Mouse (Mus musculus) layer of hippocampus, postnatal 36 days (tissue): ENCODE measurements around the gene Gucy2d. TPM values are rescaled to one million over a fixed set of nuclear protein-coding genes. Genes with fewer than 3 reads are reported as not detected.

Experiments used
- DNase-seq, 2 experiments: peaks; one replicate each; pipeline ENCODE4 v3.0.0; 2022
- total RNA-seq, 2 experiments: library from RNA; stranded (reverse); gene quantifications; 2 replicates each; pipeline ENCODE4 v1.2.3; 2021

Gene Gucy2d
- not detected for total RNA-seq

GRCm38 (mm10) chr7:98439956-98440466, at the start of gene Gucy2d:
Gene Gucy2d (plus strand): TSS chr7:98440416.
- no peak for DNase-seq

DNA sequence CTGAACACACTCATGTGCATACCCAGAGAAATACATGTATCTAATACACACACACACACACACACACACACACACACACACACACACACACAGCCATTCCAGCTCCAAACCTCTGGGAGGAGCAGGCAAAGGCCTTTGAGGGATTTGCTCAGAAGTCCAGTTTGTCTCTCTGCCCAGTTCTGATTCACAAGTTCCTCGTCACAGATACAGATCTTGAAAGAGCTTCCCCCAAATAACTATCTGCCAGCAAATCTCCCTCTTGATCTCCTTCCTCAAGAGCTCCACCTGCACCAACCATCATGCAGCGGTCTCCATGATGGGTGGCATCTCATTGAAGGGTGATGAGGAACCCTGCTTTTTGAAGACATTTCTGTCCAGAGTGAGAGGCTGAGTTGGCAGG, 49.7 kb upstream of the Gucy2d start:
- DNase-seq: no peak

DNA sequence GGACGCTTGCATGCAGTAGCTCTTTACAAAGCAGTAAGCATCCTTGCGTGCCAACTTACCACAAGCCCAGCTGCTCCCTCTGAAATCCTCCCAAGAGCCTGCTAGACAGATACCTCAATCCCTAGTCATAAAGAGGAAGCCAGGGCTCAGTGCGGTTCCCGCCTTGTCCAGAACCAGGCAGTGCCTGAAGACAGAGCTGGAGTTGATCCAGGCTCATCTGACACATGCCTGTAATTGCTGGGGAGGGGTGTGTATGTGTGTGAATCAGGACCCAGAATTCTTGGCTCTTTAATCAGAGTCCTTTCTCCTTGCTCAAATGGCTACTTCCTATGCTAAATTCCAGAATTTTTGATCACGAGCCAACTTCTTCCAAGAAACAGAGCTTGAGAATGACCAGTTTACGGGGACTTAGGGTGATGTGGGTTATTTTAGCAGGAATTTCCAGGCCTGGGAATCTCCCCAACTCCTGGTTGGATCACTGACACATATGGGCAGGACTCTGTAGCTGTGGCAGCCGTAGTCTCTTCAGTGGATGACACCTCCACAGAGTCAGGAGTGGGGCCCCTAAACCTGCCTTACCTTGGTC, 48.8 kb upstream of the Gucy2d start:
- peak in 1 of 2 experiments; percentile 18 for DNase-seq

DNA sequence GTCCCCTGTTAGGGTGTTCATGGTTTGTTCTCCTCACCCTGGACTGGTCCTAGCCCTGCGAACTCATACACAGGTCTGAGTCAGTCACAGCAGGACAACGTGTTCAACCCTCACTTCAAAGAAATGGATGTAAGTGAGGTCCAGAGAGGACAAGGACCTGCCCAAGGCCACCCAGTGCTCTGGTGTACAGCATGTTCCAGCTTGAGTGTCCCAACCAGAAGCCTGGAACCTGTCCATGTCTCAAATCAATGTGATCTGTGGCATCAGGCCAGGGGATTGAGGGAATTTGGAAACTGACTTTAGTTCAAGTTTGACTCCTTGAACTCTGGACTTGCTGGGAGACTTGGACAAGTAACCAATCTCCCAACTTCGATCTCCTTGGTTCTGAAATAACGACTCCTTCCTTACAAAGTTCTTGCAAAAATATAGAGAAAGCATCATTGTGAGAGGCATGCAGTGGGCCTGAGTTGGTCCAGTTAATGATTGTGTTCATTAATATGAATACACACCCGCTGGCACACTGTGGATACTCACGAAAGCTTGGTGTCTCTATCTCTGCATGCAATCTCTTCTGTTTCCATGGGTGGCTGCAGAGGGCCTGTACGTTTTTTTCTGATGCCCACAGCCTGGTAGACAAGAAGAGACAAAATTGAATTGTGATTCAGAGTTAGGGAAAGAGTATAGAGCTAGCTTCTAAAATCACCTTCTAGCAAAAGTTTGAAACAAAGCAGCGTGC, 47.6 kb upstream of the Gucy2d start:
- DNase-seq: no peak

DNA sequence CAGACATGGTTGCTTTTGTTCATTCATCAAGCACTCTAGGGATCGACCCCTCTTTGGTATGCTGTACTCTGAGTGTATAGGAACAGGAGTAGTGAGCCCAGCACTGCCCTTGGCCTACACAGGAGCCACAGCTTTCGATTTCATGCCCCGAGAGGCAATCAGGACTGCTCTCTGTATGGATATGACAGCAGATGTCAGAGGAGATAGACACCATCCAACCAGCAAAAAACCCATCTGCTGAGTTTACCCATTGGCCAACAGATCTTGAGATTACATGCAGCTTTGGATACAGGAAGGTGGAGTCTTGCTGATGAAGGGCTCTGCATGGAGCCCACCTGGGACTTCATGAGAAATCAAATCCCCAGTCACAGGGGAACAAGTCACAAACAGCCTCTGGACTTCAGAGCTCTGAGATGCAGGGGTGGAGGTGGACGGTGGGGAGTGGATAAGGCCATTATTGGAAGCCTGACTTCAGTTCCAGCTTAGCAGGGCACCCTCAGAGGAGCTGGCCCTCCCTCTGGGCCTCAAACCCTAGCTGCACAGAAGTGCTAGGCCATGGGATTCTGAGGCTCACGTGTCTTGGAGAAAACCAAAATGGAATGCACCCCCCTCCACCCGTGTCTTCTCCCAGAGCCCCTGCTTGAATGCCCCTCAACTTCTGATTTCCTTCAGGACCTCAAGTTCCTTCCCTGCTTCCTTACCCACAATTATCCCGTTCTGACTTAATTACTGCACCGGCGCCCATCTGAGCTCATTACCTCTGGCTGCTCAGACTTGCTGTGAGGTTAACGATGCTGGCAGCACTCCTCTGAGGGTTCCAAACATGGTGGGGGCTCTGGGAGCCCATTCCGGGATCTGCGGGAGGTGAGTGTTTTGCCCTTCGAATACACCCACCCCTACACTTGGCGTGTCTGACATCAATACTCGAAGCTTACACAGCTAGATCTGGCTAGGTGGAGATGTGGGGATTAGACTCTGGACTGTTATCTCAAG, 37.3 kb upstream of the Gucy2d start:
- no peak for DNase-seq

- peak; percentile 17 to 19 for DNase-seq
These were observed 36.2 kb upstream of the Gucy2d start for GRCm38 (mm10) chr7:98403996-98404395.

- no peak for DNase-seq
These were observed 32.6 kb upstream of the Gucy2d start for GRCm38 (mm10) chr7:98407615-98408014.

DNA sequence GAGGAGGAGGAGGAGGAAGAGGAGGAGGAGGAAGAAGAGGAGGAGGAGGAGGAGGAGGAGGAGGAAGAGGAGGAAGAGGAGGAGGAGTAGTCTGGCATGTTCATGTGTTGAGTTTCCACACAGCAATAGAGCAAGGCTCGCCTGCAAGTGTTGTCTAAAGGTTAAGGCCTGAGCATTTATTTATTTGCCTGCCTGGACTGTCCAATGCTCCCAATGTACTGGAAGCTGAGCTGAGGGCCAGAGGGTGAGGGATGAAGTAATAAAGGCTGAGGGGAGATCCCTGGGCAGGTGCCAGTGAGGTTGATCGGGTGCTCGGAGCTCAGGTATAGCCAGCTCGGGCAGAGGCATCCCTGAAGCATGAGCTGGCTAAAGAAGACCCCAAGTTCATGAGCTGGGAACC, 27.1 kb upstream of the Gucy2d start:
- DNase-seq: no peak

DNA sequence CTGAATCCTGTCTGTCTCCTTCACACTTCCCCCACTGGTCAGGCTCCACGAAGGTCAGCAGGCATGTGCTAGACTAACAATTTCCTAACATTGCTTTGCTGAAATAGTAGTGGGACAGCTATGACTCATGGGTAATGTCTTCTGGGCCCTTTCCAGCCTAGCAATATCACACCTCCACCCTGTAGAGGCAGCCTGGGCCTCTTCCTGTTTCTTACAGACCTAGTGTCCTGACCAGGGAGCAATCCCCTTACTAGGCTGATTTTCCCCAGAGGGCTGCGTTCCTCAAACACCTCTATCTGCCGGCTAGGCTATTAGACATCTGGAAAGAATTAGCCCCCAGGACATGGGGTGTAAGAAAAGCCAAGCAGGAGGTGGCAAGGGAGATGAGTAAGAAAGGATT, 24.7 kb upstream of the Gucy2d start:
- no peak for DNase-seq

DNA sequence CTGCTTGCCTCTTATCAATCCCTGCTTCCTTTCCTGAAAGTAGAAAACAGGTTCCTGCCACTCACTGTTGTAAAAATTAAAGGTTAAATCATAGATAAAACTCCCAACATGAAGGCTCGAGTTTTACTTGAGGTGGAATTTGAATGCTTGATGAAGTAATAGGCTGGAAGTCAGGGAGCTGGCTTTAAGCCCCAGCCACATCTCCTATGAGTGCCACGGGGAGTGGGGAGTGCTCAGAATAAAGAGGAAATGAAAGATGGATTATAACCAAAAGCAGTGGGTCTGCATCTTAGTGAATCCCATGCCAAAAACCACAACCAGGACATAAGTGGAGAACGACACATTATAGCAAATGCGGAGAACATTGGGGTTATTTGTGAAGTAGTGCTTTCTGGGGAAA, 24.2 kb upstream of the Gucy2d start:
- DNase-seq: no peak

GRCm38 (mm10) chr7:98418031-98418805, 22.0 kb upstream of the Gucy2d start:
- peak; percentile 26 to 31 for DNase-seq

DNA sequence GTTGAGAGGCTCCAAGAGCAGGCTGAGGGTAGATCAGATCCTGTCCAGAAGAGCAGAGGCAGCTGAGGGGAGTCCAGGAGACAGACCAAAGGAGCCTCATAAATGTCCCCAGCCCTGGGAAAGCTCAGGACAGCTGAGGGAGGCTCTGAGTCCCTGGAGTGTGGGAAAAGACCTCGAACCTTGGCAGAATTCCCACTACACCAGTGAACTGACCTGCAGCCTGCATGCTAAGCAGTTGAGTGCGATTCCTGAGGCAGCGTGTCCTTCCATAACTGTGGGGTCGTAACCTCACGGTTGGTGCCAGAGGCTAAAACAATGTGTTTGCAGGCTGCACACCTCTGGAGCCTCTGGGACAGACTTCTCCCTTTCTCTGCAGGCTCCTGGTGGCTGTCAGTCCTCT, 20.9 kb upstream of the Gucy2d start:
- DNase-seq: no peak

DNA sequence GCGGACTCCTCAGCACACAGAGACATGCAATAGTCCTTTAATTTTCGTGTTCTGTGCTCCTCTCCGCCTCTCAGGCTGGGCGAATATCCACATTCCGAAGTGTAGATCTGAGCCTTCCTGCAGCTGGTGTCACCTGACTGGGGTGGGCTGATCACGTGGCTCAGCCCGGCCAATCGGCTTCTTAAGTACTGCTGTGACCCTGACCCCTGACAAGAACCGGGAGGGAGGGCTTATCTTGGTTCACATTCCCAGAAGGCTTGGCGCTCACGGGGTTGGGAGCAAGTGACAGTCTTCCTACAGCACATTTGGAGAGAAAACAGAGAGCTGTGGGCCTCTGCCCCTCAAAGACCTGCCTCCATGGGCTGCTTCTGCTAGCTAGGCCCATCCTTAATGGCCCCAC, 16.7 kb upstream of the Gucy2d start:
- no peak for DNase-seq

GRCm38 (mm10) chr7:98424396-98424795, 15.8 kb upstream of the Gucy2d start:
- DNase-seq: no peak

GRCm38 (mm10) chr7:98425551-98425950, 14.7 kb upstream of the Gucy2d start:
- no peak for DNase-seq

DNA sequence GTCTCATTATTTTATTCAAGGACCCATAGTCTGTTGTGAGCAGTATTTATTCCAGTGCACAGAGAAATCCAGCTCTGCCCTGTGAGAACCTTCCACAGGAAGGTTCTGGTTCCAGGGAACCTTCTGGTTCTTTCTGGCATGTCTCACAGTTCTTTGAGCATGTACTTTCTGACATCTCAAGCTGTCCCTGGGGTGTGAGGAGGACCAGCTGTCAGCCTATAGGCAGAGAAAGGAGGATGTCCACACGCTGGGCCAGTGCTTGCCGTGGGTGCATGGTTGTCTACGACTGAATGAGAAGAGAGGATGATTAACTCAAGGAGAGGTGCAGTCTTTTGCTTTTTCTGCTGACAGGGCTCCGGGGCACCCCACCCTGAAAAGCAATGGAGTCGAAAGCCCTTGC, 13.6 kb upstream of the Gucy2d start:
- no peak for DNase-seq

- DNase-seq: no peak
These were observed 12.9 kb upstream of the Gucy2d start for GRCm38 (mm10) chr7:98427115-98427835.

DNA sequence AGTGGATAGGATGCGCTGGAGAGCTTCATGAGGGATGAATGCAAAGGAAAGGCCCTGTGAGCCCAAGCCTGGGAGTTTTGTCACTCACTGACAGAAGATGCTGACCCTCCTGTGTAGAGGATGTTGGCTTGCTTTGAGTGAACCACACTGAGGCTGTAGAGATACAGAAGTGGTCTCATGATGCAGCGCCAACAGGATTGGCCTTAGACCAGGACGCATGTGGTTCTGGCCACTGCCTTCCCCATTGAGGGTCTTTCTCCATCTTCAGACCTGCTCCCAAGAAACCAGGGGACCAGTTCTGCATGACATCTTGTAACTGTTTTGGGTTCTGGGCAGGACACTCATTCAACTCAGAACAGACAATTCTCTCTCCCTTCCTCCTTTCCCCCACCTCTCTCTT, 10.6 kb upstream of the Gucy2d start:
- no peak for DNase-seq

DNA sequence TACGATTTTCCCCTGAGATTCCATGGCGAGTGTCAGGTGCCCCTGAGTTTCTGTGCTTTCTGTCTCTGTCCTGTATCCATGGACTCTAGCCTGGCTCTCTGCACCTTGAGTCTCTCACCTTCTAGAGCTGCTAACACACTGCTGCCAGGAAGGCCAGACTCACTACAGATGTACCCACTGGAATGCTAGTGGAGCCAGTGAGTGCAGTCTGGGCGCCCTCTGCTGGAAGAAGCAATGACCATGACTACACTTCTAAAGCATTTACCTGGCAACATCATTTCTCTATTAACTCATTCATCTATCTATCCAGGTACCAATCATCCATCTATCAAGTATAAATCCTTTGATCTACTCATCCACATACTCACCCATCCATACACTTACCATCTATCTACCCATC, 9.4 kb upstream of the Gucy2d start:
- peak; percentile 41 to 60 for DNase-seq

GRCm38 (mm10) chr7:98437629-98438028, 2.6 kb upstream of the Gucy2d start:
- no peak for DNase-seq

- no peak for DNase-seq
These were observed 6.7 kb downstream of the Gucy2d start for GRCm38 (mm10) chr7:98446873-98447272.
